Mouse (Mus musculus) brain, embryonic 14.5 days (tissue): ENCODE results near the gene Elp1.

Experiments used
- CTCF ChIP-seq: fragments of 200-500 bp; IDR thresholded peaks from 2 replicates; pipeline ENCODE4 v1.5.1; 2012; ENCODE audit warnings: inconsistent platforms, mild to moderate bottlenecking, moderate library complexity, borderline replicate concordance; ENCODE audit not compliant: insufficient read depth, insufficient read length; ENCODE audit errors: extremely low read depth
- POLR2A ChIP-seq: fragments of 200-500 bp; IDR thresholded peaks from 2 replicates; pipeline ENCODE4 v1.6.1; 2012; ENCODE audit warnings: mild to moderate bottlenecking, inconsistent platforms, borderline replicate concordance; ENCODE audit not compliant: poor library complexity, insufficient read depth, insufficient read length, severe bottlenecking; ENCODE audit errors: extremely low read depth

GRCm38 (mm10) chr4:56771065-56771464, 31.1 kb downstream of the Elp1 start:
- no peak for TF ChIP-seq CTCF
- no peak for TF ChIP-seq POLR2A
